9 mouse cellular contexts compared by ENCODE assay signal in the genomic region with DNA sequence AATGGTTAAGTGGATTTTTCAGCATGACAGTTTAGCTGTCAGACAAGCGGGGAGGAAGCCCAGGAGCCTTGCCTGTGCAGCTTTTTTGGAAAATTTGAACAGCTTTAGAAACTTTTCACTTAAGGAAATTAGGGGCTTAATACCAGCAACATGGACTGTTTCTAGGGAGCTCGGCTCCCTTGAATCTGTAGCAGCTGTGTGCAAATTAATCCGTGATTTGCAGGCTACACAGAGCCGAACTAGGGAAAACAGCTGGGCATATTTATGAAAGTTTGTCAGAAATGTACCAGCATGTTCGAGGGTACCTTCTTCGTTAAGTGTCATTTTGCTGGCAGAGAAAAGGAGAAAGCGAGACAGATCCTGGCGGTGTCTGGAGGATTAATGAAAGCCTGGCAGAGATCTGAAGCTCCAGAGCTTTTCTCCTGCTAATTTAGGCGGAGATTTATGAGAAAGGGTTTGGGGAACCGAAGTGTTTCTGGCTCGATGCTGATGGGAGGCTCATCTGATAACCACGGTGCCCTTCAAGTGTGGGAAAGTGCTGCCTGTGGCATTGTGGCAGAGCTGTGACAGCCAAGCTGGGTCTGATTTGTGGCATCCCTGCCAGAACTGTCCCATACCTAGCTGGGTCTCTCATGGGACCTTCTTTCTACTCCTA.
DNase-seq lines count a peak whose midpoint lies in the region; ATAC-seq and TF ChIP-seq lines count a peak whose summit lies in the region.
"Had no signal": no experiment of that assay in that cellular context is flagged by ENCODE, and none has a peak within 500 bp of the region (broad histone marks: within the 10 kb centered on the region; RNA-seq: fewer than 3 reads in every experiment).

No protein-coding gene starts in this region.

- H3K4me2 ChIP-seq in hindbrain, postnatal 0 days (ENCODE audit: low read depth, low read length): peak overlapping the region; percentile 42

- no peak for TF ChIP-seq CTCF in hindbrain, postnatal 0 days (IDR thresholded peaks at IDR 0.05; ENCODE audit: low read depth)

- peak; percentile 18 for DNase-seq in layer of hippocampus, adult 9-11 months
- DNase-seq in layer of hippocampus, adult 11-12 months (ENCODE audit: low spot score): no peak
- DNase-seq in forebrain, embryonic 10.5 days (ENCODE audit: extremely low spot score, low spot score): no peak
- DNase-seq in hindbrain, postnatal 0 days (ENCODE audit: low spot score): peak; percentile 52
- peak; percentile 33 for DNase-seq in retina, embryonic 14.5 days (ENCODE audit: low spot score)
- DNase-seq in testis, postnatal 14 days (ENCODE audit: low spot score): no peak
- DNase-seq in kidney, adult 9 months: no peak
- no peak for DNase-seq in cerebellum, postnatal 25 days

- no peak overlapping the region for H3K9ac ChIP-seq in hindbrain, postnatal 0 days (replicated peaks; ENCODE audit: low read length)

- H3K27me3 ChIP-seq in forebrain, embryonic 10.5 days (ENCODE audit: poor library complexity, severe bottlenecking): peaks cover 9% of the 10 kb centered on the region; the same call in 1 of the 2 replicates
- no peaks in the 10 kb centered on the region for H3K27me3 ChIP-seq in hindbrain, postnatal 0 days (ENCODE audit: insufficient read depth, low read length)

- peak overlapping the region; percentile 56; the same call in 1 of the 2 replicates for H3K27ac ChIP-seq in forebrain, embryonic 10.5 days
- no peak overlapping the region; the same call in 1 of the 2 replicates for H3K27ac ChIP-seq in hindbrain, postnatal 0 days

- ATAC-seq in hindbrain, postnatal 0 days: peak; percentile 49; the same call in 1 of the 2 replicates
- ATAC-seq: Patski had no signal

- peak overlapping the region; percentile 10; the same call in 1 of the 2 replicates for H3K4me3 ChIP-seq in forebrain, embryonic 10.5 days
- 0 out of 2 replicates have a peak overlapping the region, but pooled peaks have one; percentile 4 for H3K4me3 ChIP-seq in hindbrain, postnatal 0 days (ENCODE audit: low read length)

- 15% methylated on average over 12 of the region's 12 CpGs for WGBS in forebrain, embryonic 10.5 days
- 8% methylated on average over 12 of the region's 12 CpGs for WGBS in hindbrain, postnatal 0 days

- H3K4me1 ChIP-seq in forebrain, embryonic 10.5 days: peaks cover 19% of the 10 kb centered on the region
- peaks cover 6% of the 10 kb centered on the region; the same call in 1 of the 2 replicates for H3K4me1 ChIP-seq in hindbrain, postnatal 0 days (ENCODE audit: insufficient read depth, low read length)

- no peaks in the 10 kb centered on the region for H3K36me3 ChIP-seq in forebrain, embryonic 10.5 days (replicated peaks)
- no peaks in the 10 kb centered on the region for H3K36me3 ChIP-seq in hindbrain, postnatal 0 days (ENCODE audit: insufficient read depth, low read length)

- H3K9me3 ChIP-seq in forebrain, embryonic 10.5 days: no peaks in the 10 kb centered on the region
- H3K9me3 ChIP-seq in hindbrain, postnatal 0 days (ENCODE audit: low read length): no peaks in the 10 kb centered on the region

Comparison
In these comparisons a context has a peak if more than half of its experiments do, and no peak if none do; other contexts are left out.
1. DNase-seq: peak in layer of hippocampus, adult 9-11 months (single experiment), hindbrain, postnatal 0 days (single experiment) and retina, embryonic 14.5 days (single experiment); none in layer of hippocampus, adult 11-12 months (single experiment), forebrain, embryonic 10.5 days (single experiment), testis, postnatal 14 days (single experiment), kidney, adult 9 months (single experiment) and cerebellum, postnatal 25 days (0 of 2).